Mouse (Mus musculus) granulocyte monocyte progenitor cell, adult 5-6 weeks (primary cell): ENCODE data around the gene Cdk13. TPM values are rescaled to one million over a fixed set of nuclear protein-coding genes. Genes with fewer than 3 reads are reported as not detected.

Experiments used
- total RNA-seq, 2 experiments: library from RNA; stranded (forward) in 1 of 2; stranded (reverse) in 1 of 2; fragments of 200-712, 200-1000 nt in 1 of 2; fragments of >200 nt in 1 of 2; fragmentation: Nextera tagmentation in 1 of 2; gene quantifications; 2 replicates each; pipeline ENCODE4 v1.2.3; 2014 to 2017

Gene Cdk13
- total RNA-seq, 2 experiments from 2014 or later = 63.4 to 72.6 TPM

Other genes with a start within 250 kb of the Cdk13 start
- 57.5 and 60.2 TPM in 2 replicates for gene Mplkip, start 109.9 kb downstream of the Cdk13 start, total RNA-seq (2014; fragmentation: Nextera tagmentation)
- gene Mplkip, start 109.9 kb downstream of the Cdk13 start, total RNA-seq (2017) = 28.0 and 45.7 TPM in 2 replicates
- 0.32 TPM in 1 of 2 replicates, not detected in the other for gene Sugct, start 109.5 kb downstream of the Cdk13 start, total RNA-seq (2014; fragmentation: Nextera tagmentation)
- 0.52 and 0.82 TPM in 2 replicates for gene Sugct, start 109.5 kb downstream of the Cdk13 start, total RNA-seq (2017)
- gene Rala, start 139.1 kb upstream of the Cdk13 start, total RNA-seq (2014; fragmentation: Nextera tagmentation) = 14.0 and 14.7 TPM in 2 replicates
- gene Rala, start 139.1 kb upstream of the Cdk13 start, total RNA-seq (2017) = 15.9 and 22.4 TPM in 2 replicates
- 3.4 and 11.0 TPM in 2 replicates for gene Yae1d1, start 188.3 kb upstream of the Cdk13 start, total RNA-seq (2014; fragmentation: Nextera tagmentation)
- 4.0 and 11.8 TPM in 2 replicates for gene Yae1d1, start 188.3 kb upstream of the Cdk13 start, total RNA-seq (2017)